Mouse (Mus musculus) limb, embryonic 15.5 days (tissue): ENCODE results near the gene Adap1. TPM values are rescaled to one million over a fixed set of nuclear protein-coding genes. Genes with fewer than 3 reads are reported as not detected.

Experiments
- ATAC-seq: fragments of 200-750 bp; cut with Nextera tagmentation; 2 replicates; pipeline ENCODE4 v1.8.0; 2017; ENCODE audit warnings: low read depth, moderate TSS enrichment; ENCODE audit not compliant: insufficient number of reproducible peaks, low FRiP score, low TSS enrichment
- H3K27ac ChIP-seq: fragments of 300-500 bp; sonication (generic); 2 replicates; pipeline ENCODE4 v1.5.1; 2015; ENCODE audit warnings: moderate library complexity, mild to moderate bottlenecking, inconsistent platforms
- H3K27me3 ChIP-seq: fragments of 300-500 bp; sonication (generic); 2 replicates; pipeline ENCODE4 v1.6.1; 2015; ENCODE audit warnings: inconsistent platforms
- H3K36me3 ChIP-seq: fragments of 300-500 bp; sonication (generic); 2 replicates; pipeline ENCODE4 v1.6.1; 2015; ENCODE audit warnings: inconsistent platforms
- H3K4me1 ChIP-seq: fragments of 300-500 bp; sonication (generic); 2 replicates; pipeline ENCODE4 v1.6.1; 2015; ENCODE audit warnings: inconsistent platforms
- H3K4me2 ChIP-seq: fragments of 300-500 bp; sonication (generic); 2 replicates; pipeline ENCODE4 v1.6.1; 2015; ENCODE audit warnings: mild to moderate bottlenecking, inconsistent platforms
- H3K4me3 ChIP-seq: fragments of 300-500 bp; sonication (generic); 2 replicates; pipeline ENCODE4 v1.5.1; 2015; ENCODE audit warnings: mild to moderate bottlenecking, inconsistent platforms
- H3K9ac ChIP-seq: fragments of 300-500 bp; sonication (generic); 2 replicates; pipeline ENCODE4 v1.6.1; 2015; ENCODE audit warnings: inconsistent platforms
- H3K9me3 ChIP-seq: fragments of 300-500 bp; sonication (generic); 2 replicates; pipeline ENCODE4 v1.6.1; 2016; ENCODE audit warnings: inconsistent platforms
- WGBS: fragments of 180-500 bp; shearing (Covaris S2); methylation state at CpG from one replicate; pipeline ENCODE4 v1.1.7; 2015; 5-methylcytosine and 5-hydroxymethylcytosine counted together
- polyA plus RNA-seq: library from polyadenylated mRNA; unstranded; fragments of >200 nt; fragmentation: Nextera tagmentation; extraction: Ambion mirVana; gene quantifications from 2 replicates; pipeline ENCODE4 v1.2.1, GENCODE M21; 2015

Gene Adap1
- polyA plus RNA-seq, 1 experiment from 2014 or later = 3.2 TPM

GRCm38 (mm10) chr5:139364911-139365571, 39.6 kb upstream of the Adap1 start:
- WGBS = 28% methylated on average over 5 of the region's 5 CpGs
- H3K4me3 ChIP-seq = no peak overlapping the region
- no peaks in the 10 kb centered on the region for H3K9me3 ChIP-seq
- peak overlapping the region; percentile 20; the same call in 1 of the 2 replicates for H3K9ac ChIP-seq
- peak overlapping the region; percentile 22 for H3K27ac ChIP-seq
- no peaks in the 10 kb centered on the region for H3K27me3 ChIP-seq
- H3K4me1 ChIP-seq = peaks cover 16% of the 10 kb centered on the region
- peaks cover 16% of the 10 kb centered on the region for H3K36me3 ChIP-seq
- ATAC-seq = no peak
- peak overlapping the region; percentile 20; the same call in 1 of the 2 replicates for H3K4me2 ChIP-seq

GRCm38 (mm10) chr5:139364260-139364910, 39.0 kb upstream of the Adap1 start:
- peak overlapping the region; percentile 20; the same call in 1 of the 2 replicates for H3K9ac ChIP-seq
- H3K27ac ChIP-seq = peak overlapping the region; percentile 22
- no peaks in the 10 kb centered on the region for H3K9me3 ChIP-seq
- H3K4me1 ChIP-seq = peaks cover 16% of the 10 kb centered on the region
- 32% methylated on average over 12 of the region's 12 CpGs for WGBS
- H3K36me3 ChIP-seq = peaks cover 16% of the 10 kb centered on the region
- no peaks in the 10 kb centered on the region for H3K27me3 ChIP-seq
- ATAC-seq = no peak
- H3K4me2 ChIP-seq = peak overlapping the region; percentile 20; the same call in 1 of the 2 replicates
- H3K4me3 ChIP-seq = no peak overlapping the region

- no peak overlapping the region for H3K4me2 ChIP-seq
- ATAC-seq = no peak
- 69% methylated on average over 7 of the region's 7 CpGs for WGBS
Measured at GRCm38 (mm10) chr5:139363858-139364257, 38.4 kb upstream of the Adap1 start.

GRCm38 (mm10) chr5:139359244-139359643, 33.8 kb upstream of the Adap1 start:
- Histone ChIP-seq H3K4me1 (peaks cover 18% of the 10 kb centered on the region), H3K4me2 (no peak overlapping the region), H3K36me3 (peaks cover 20% of the 10 kb centered on the region), H3K27ac (no peak overlapping the region), H3K9ac (no peak overlapping the region), H3K9me3 (no peaks in the 10 kb centered on the region), H3K27me3 (no peaks in the 10 kb centered on the region), H3K4me3 (no peak overlapping the region)
- WGBS = 87% methylated on average over 5 of the region's 5 CpGs
- no peak for ATAC-seq

More at GRCm38 (mm10) chr5:139363858-139364257, 38.4 kb upstream of the Adap1 start:
- Histone ChIP-seq H3K4me3 (no peak overlapping the region), H3K4me1 (peaks cover 16% of the 10 kb centered on the region), H3K9me3 (no peaks in the 10 kb centered on the region), H3K9ac (no peak overlapping the region), H3K27me3 (no peaks in the 10 kb centered on the region), H3K36me3 (peaks cover 16% of the 10 kb centered on the region), H3K27ac (no peak overlapping the region)

GRCm38 (mm10) chr5:139358653-139359052, 33.2 kb upstream of the Adap1 start:
- 71% methylated on average over 2 of the region's 2 CpGs for WGBS
- H3K9me3 ChIP-seq = no peaks in the 10 kb centered on the region
- H3K4me1 ChIP-seq = peaks cover 22% of the 10 kb centered on the region
- no peak overlapping the region for H3K4me3 ChIP-seq
- peaks cover 19% of the 10 kb centered on the region for H3K36me3 ChIP-seq
- no peaks in the 10 kb centered on the region for H3K27me3 ChIP-seq
- H3K4me2 ChIP-seq = no peak overlapping the region
- H3K27ac ChIP-seq = no peak overlapping the region
- ATAC-seq = no peak
- H3K9ac ChIP-seq = no peak overlapping the region

GRCm38 (mm10) chr5:139355235-139355772, 29.9 kb upstream of the Adap1 start:
- Histone ChIP-seq H3K27me3 (no peaks in the 10 kb centered on the region), H3K36me3 (peaks cover 7% of the 10 kb centered on the region; the same call in 1 of the 2 replicates), H3K27ac (no peak overlapping the region), H3K9ac (no peak overlapping the region), H3K4me2 (no peak overlapping the region), H3K9me3 (no peaks in the 10 kb centered on the region), H3K4me3 (no peak overlapping the region), H3K4me1 (peaks cover 40% of the 10 kb centered on the region)
- WGBS = 37% methylated on average over 19 of the region's 19 CpGs
- no peak for ATAC-seq

- 0 out of 2 replicates have a peak, but pooled peaks cover 4% of the 10 kb centered on the region for H3K36me3 ChIP-seq
- peak overlapping the region; percentile 22; the same call in 1 of the 2 replicates for H3K4me2 ChIP-seq
- H3K27me3 ChIP-seq = no peaks in the 10 kb centered on the region
- no peak for ATAC-seq
- H3K9ac ChIP-seq = no peak overlapping the region
- H3K4me1 ChIP-seq = peaks cover 43% of the 10 kb centered on the region
- WGBS = 81% methylated on average over 11 of the region's 11 CpGs
- peak overlapping the region; percentile 60 for H3K27ac ChIP-seq
- H3K4me3 ChIP-seq = peak overlapping the region; percentile 29
- no peaks in the 10 kb centered on the region for H3K9me3 ChIP-seq
Measured at GRCm38 (mm10) chr5:139353946-139354345, 28.5 kb upstream of the Adap1 start.

- H3K27me3 ChIP-seq = no peaks in the 10 kb centered on the region
- peaks cover 43% of the 10 kb centered on the region for H3K4me1 ChIP-seq
- H3K4me2 ChIP-seq = peak overlapping the region; percentile 12; the same call in 1 of the 2 replicates
- no peaks in the 10 kb centered on the region for H3K9me3 ChIP-seq
- 57% methylated on average over 10 of the region's 10 CpGs for WGBS
- 0 out of 2 replicates have a peak, but pooled peaks have one; percentile 25 for ATAC-seq
- H3K36me3 ChIP-seq = 0 out of 2 replicates have a peak, but pooled peaks cover under 1% of the 10 kb centered on the region
- H3K27ac ChIP-seq = peak overlapping the region; percentile 60
- H3K9ac ChIP-seq = no peak overlapping the region
- H3K4me3 ChIP-seq = peak overlapping the region; percentile 29
Measured at GRCm38 (mm10) chr5:139353496-139353895, 28.1 kb upstream of the Adap1 start.

GRCm38 (mm10) chr5:139352317-139352716, 26.9 kb upstream of the Adap1 start, which contains the start of gene Cyp2w1:
Cyp2w1 (plus strand) TSS chr5:139352617.
- no peak for ATAC-seq
- no peaks in the 10 kb centered on the region for H3K36me3 ChIP-seq
- H3K4me2 ChIP-seq = peak within 1 kb of the TSS; percentile 31
- H3K27me3 ChIP-seq = no peaks in the 10 kb centered on the region
- no peaks in the 10 kb centered on the region for H3K9me3 ChIP-seq
- peak within 1 kb of the TSS; percentile 29 for H3K4me3 ChIP-seq
- 48% methylated on average over 6 of the region's 6 CpGs for WGBS
- H3K27ac ChIP-seq = peak within 1 kb of the TSS; percentile 84
- peak within 1 kb of the TSS; percentile 20; the same call in 1 of the 2 replicates for H3K9ac ChIP-seq
- H3K4me1 ChIP-seq = peaks cover 43% of the 10 kb centered on the region

GRCm38 (mm10) chr5:139351628-139352027, 26.2 kb upstream of the Adap1 start:
- WGBS = 16% methylated on average over 8 of the region's 8 CpGs

GRCm38 (mm10) chr5:139351134-139351533, 25.7 kb upstream of the Adap1 start, which contains the start of gene Cox19:
Cox19 (minus strand) TSS chr5:139351418.
- H3K9me3 ChIP-seq = no peaks in the 10 kb centered on the region
- H3K36me3 ChIP-seq = no peaks in the 10 kb centered on the region
- H3K27me3 ChIP-seq = no peaks in the 10 kb centered on the region
- no peak within 1 kb of the TSS for H3K4me3 ChIP-seq
- peak within 1 kb of the TSS; percentile 84 for H3K27ac ChIP-seq
- H3K9ac ChIP-seq = peak within 1 kb of the TSS; percentile 20; the same call in 1 of the 2 replicates
- H3K4me1 ChIP-seq = peaks cover 41% of the 10 kb centered on the region
- no peak for ATAC-seq
- 36% methylated on average over 5 of the region's 5 CpGs for WGBS
- peak within 1 kb of the TSS; percentile 31 for H3K4me2 ChIP-seq

More at GRCm38 (mm10) chr5:139351628-139352027, 26.2 kb upstream of the Adap1 start:
- H3K4me2 ChIP-seq = peak overlapping the region; percentile 31
- no peaks in the 10 kb centered on the region for H3K9me3 ChIP-seq
- no peak overlapping the region for H3K4me3 ChIP-seq
- H3K36me3 ChIP-seq = no peaks in the 10 kb centered on the region
- H3K9ac ChIP-seq = 0 out of 2 replicates have a peak overlapping the region, but pooled peaks have one; percentile 2
- H3K4me1 ChIP-seq = peaks cover 41% of the 10 kb centered on the region
- peak overlapping the region; percentile 84 for H3K27ac ChIP-seq
- ATAC-seq = peak; percentile 42
- no peaks in the 10 kb centered on the region for H3K27me3 ChIP-seq
